8 mouse cellular contexts compared by ENCODE assay signal in the genomic region with DNA sequence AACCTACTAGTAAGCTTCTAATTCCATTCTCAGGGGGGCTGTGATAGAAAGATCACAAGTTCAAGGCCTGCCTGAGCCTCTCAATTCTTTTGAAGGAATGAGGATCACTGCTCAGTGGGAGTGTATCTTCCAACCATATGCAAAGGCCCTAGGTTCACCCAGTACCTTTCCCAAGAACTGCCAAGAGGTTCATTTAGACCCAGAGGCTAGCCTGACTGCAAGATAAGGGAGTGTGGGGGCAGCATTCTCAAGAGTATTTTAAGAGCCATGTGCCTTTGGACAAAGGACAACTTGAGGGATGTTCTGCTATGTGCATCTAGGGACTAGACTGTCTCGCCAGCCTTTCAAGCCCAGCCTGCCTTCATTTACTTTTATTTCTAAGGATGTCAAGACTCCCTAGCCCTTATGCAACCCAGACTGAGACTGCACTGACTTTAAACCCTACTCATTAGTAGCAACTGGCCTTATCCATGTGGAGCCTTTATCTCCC. TPM values are rescaled to one million over a fixed set of nuclear protein-coding genes. Genes with fewer than 3 reads are reported as not detected.
DNase-seq lines count a peak whose midpoint lies in the region; ATAC-seq and TF ChIP-seq lines count a peak whose summit lies in the region.

No protein-coding gene starts in this region.

- H3K9ac ChIP-seq in ES-E14 (ENCODE audit: insufficient read depth, low read depth, low read length, poor library complexity, severe bottlenecking) = no peak overlapping the region
- no peak overlapping the region for H3K9ac ChIP-seq in midbrain, embryonic 11.5 days (ENCODE audit: low read length)

- intact Hi-C loops in left cerebral cortex, postnatal 36 days (cut with DNase I) = no loop called here

- 3% methylated on average over 1 of the region's 1 CpGs for WGBS in midbrain, embryonic 11.5 days

- H3K4me1 ChIP-seq in ES-E14 (ENCODE audit: control insufficient read depth in 2 of 2, insufficient read depth in 2 of 2, low read length in 2 of 2, poor library complexity in 1 of 2) = no peaks in the 10 kb centered on the region
- peaks cover 2% of the 10 kb centered on the region; the same call in 1 of the 2 replicates for H3K4me1 ChIP-seq in midbrain, embryonic 11.5 days (ENCODE audit: control insufficient read depth, insufficient read depth, low read length)

- H3K9me3 ChIP-seq in ES-E14 (ENCODE audit: control insufficient read depth, insufficient read depth, low read depth, low read length) = no peaks in the 10 kb centered on the region
- H3K9me3 ChIP-seq in midbrain, embryonic 11.5 days (ENCODE audit: control insufficient read depth, low read length) = no peaks in the 10 kb centered on the region

- peak; percentile 17 for DNase-seq in adrenal gland, postnatal 14 days
- no peak for DNase-seq in adrenal gland, postnatal 10 days
- peak; percentile 79 for DNase-seq in ES-E14 (ENCODE audit: low read depth, low spot score)
- DNase-seq in forelimb bud, embryonic 11.5 days (ENCODE audit: low read depth, low spot score) = peak; percentile 52
- peak; percentile 93 for DNase-seq in midbrain, embryonic 11.5 days (ENCODE audit: low spot score, missing footprints)
- no peak for DNase-seq in cerebellum, adult 8-10 months
- no peak for DNase-seq in left cerebral cortex, postnatal 36 days (ENCODE audit: low spot score in 2 of 2)
- DNase-seq in adrenal gland, postnatal 4 days (ENCODE audit: low spot score in 2 of 2) = no peak

- in situ Hi-C loops in ES-E14 (cut with MboI; ENCODE audit: low sequenced_read_pairs in 2 of 2, unreplicated experiment in 2 of 2) = no loop called here

- H3K27ac ChIP-seq in ES-E14 (ENCODE audit: insufficient read depth, low read depth, low read length, poor library complexity, severe bottlenecking) = no peak overlapping the region
- peak overlapping the region; percentile 6; the same call in 1 of the 2 replicates for H3K27ac ChIP-seq in midbrain, embryonic 11.5 days (ENCODE audit: low read depth, low read length)

- no peak overlapping the region for H3K4me2 ChIP-seq in midbrain, embryonic 11.5 days

- no peak; the same call in 1 of the 2 replicates for ATAC-seq in midbrain, embryonic 11.5 days (ENCODE audit: low FRiP score)

- H3K36me3 ChIP-seq in ES-E14 (ENCODE audit: control insufficient read depth, insufficient read depth, low read length, poor library complexity, severe bottlenecking) = peaks cover 40% of the 10 kb centered on the region
- peaks cover 18% of the 10 kb centered on the region; the same call in 1 of the 2 replicates for H3K36me3 ChIP-seq in midbrain, embryonic 11.5 days (ENCODE audit: control insufficient read depth, insufficient read depth, low read length)

- H3K27me3 ChIP-seq in midbrain, embryonic 11.5 days (ENCODE audit: control insufficient read depth, insufficient read depth, low read length) = no peaks in the 10 kb centered on the region

- no peak overlapping the region for H3K4me3 ChIP-seq in ES-E14 (ENCODE audit: insufficient read depth in 1 of 2, low read depth in 1 of 2, low read length in 2 of 2, poor library complexity in 1 of 2, severe bottlenecking in 1 of 2)
- H3K4me3 ChIP-seq in midbrain, embryonic 11.5 days (ENCODE audit: low read depth, low read length) = no peak overlapping the region

TF ChIP-seq in ES-E14, 5 proteins besides CTCF, POLR2A, EP300 and RAD21:
- TF ChIP-seq HCFC1 (IDR thresholded peaks at IDR 0.05; ENCODE audit: borderline replicate concordance, insufficient read depth, low read length) (no peak), ZC3H11A (IDR thresholded peaks at IDR 0.05; ENCODE audit: borderline replicate concordance, low read depth, low read length) (no peak), CHD2 (IDR thresholded peaks at IDR 0.05; ENCODE audit: low read depth, low read length) (no peak), ZNF384 (IDR thresholded peaks at IDR 0.05; ENCODE audit: low read depth, low read length) (no peak), MAFK (IDR thresholded peaks at IDR 0.05; ENCODE audit: insufficient read depth, low read depth, low read length) (no peak)

RNA-seq across cellular contexts. Expression of gene Eef1a1, which starts 12.4 kb away (rescaled TPM):
- 6,863 and 7,423 TPM in 2 replicates for total RNA-seq in adrenal gland, postnatal 14 days (2021)
- total RNA-seq in adrenal gland, postnatal 10 days (2021) = 1,000 to 10,000 TPM; 6,172 to 6,732 TPM
- 10,022 and 10,869 TPM in 2 replicates for total RNA-seq in ES-E14 (2012; rRNA removed)
- 4,628 and 4,661 TPM in 2 replicates for polyA plus RNA-seq in midbrain, embryonic 11.5 days (2014; fragmentation: Nextera tagmentation; extraction: Ambion mirVana)
- total RNA-seq in left cerebral cortex, postnatal 36 days (2021) = 1,000 to 10,000 TPM; 2,126 to 2,321 TPM
- 1,000 to 10,000 TPM; 7,895 to 7,946 TPM for total RNA-seq in adrenal gland, postnatal 4 days (2021)

RNA-seq across cellular contexts. Expression of gene Gm17324, which starts 28.0 kb away (rescaled TPM):
- total RNA-seq in adrenal gland, postnatal 14 days (2021) = 0.56 TPM in 1 of 2 replicates, not detected in the other
- total RNA-seq in adrenal gland, postnatal 10 days (2021) = under 1 TPM in 1 of 2 experiments, not detected in 1; 0.60 TPM
- 0.45 and 1.6 TPM in 2 replicates for total RNA-seq in ES-E14 (2012; rRNA removed)
- 0.52 and 1.1 TPM in 2 replicates for polyA plus RNA-seq in midbrain, embryonic 11.5 days (2014; fragmentation: Nextera tagmentation; extraction: Ambion mirVana)
- total RNA-seq in left cerebral cortex, postnatal 36 days (2021) = 1 to 10 TPM in 1 of 2 experiments, not detected in 1; 1.5 TPM
- under 1 TPM; 0.34 to 0.79 TPM for total RNA-seq in adrenal gland, postnatal 4 days (2021)

RNA-seq across cellular contexts. Expression of gene Mto1, which starts 28.6 kb away (rescaled TPM):
- total RNA-seq in adrenal gland, postnatal 14 days (2021) = 27.8 and 29.5 TPM in 2 replicates
- 10 to 100 TPM; 23.6 to 29.8 TPM for total RNA-seq in adrenal gland, postnatal 10 days (2021)
- 31.3 and 44.8 TPM in 2 replicates for total RNA-seq in ES-E14 (2012; rRNA removed)
- 26.0 and 28.3 TPM in 2 replicates for polyA plus RNA-seq in midbrain, embryonic 11.5 days (2014; fragmentation: Nextera tagmentation; extraction: Ambion mirVana)
- total RNA-seq in left cerebral cortex, postnatal 36 days (2021) = 10 to 100 TPM; 23.9 to 25.2 TPM
- total RNA-seq in adrenal gland, postnatal 4 days (2021) = 10 to 100 TPM; 25.4 to 27.7 TPM

RNA-seq across cellular contexts. Expression of gene Cgas, which starts 33.5 kb away (rescaled TPM):
- 1.4 and 1.6 TPM in 2 replicates for total RNA-seq in adrenal gland, postnatal 14 days (2021)
- 1 to 10 TPM; 1.3 to 1.8 TPM for total RNA-seq in adrenal gland, postnatal 10 days (2021)
- total RNA-seq in ES-E14 (2012; rRNA removed) = 0.90 and 1.7 TPM in 2 replicates
- 0.51 and 0.63 TPM in 2 replicates for polyA plus RNA-seq in midbrain, embryonic 11.5 days (2014; fragmentation: Nextera tagmentation; extraction: Ambion mirVana)
- under 1 TPM; 0.39 to 0.86 TPM for total RNA-seq in left cerebral cortex, postnatal 36 days (2021)
- total RNA-seq in adrenal gland, postnatal 4 days (2021) = 1 to 10 TPM; 1.6 to 1.7 TPM

Comparison
In these comparisons a context has a peak if more than half of its experiments do, and no peak if none do; other contexts are left out.
1. DNase-seq: peak in adrenal gland, postnatal 14 days (single experiment), ES-E14 (single experiment), forelimb bud, embryonic 11.5 days (single experiment) and midbrain, embryonic 11.5 days (single experiment); none in adrenal gland, postnatal 10 days (single experiment), cerebellum, adult 8-10 months (single experiment), left cerebral cortex, postnatal 36 days (0 of 2) and adrenal gland, postnatal 4 days (0 of 2).